Mouse (Mus musculus) megakaryocyte progenitor cell, adult 5-6 weeks (primary cell): ENCODE measurements around the gene Stxbp2. TPM values are rescaled to one million over a fixed set of nuclear protein-coding genes. Genes with fewer than 3 reads are reported as not detected.
A peak's percentile ranks its signal among the peaks of the same experiment; 100 is the strongest.
"Not testable (repeated sequence)": the region's sequence is repeated elsewhere in the genome, so short reads cannot be mapped to it uniquely, and the experiment has no call there.

Experiments used
- ATAC-seq: replicated peaks from 2 replicates; pipeline ENCODE4 v1.8.0; 2016; ENCODE audit warnings: mild to moderate bottlenecking, moderate TSS enrichment, inconsistent platforms; ENCODE audit not compliant: poor library complexity
- total RNA-seq, 2 experiments: library from RNA; stranded (forward) in 1 of 2; stranded (reverse) in 1 of 2; fragments of 157-497, 149-512 nt in 1 of 2; fragments of 200-1000 nt in 1 of 2; gene quantifications; 2 replicates each; pipeline versions ENCODE4 v1.2.3 to v1.2.4; 2015 to 2017

Gene Stxbp2
- total RNA-seq (2015) (113 and 143 TPM in 2 replicates), total RNA-seq (2017) (93.7 and 166 TPM in 2 replicates)

DNA sequence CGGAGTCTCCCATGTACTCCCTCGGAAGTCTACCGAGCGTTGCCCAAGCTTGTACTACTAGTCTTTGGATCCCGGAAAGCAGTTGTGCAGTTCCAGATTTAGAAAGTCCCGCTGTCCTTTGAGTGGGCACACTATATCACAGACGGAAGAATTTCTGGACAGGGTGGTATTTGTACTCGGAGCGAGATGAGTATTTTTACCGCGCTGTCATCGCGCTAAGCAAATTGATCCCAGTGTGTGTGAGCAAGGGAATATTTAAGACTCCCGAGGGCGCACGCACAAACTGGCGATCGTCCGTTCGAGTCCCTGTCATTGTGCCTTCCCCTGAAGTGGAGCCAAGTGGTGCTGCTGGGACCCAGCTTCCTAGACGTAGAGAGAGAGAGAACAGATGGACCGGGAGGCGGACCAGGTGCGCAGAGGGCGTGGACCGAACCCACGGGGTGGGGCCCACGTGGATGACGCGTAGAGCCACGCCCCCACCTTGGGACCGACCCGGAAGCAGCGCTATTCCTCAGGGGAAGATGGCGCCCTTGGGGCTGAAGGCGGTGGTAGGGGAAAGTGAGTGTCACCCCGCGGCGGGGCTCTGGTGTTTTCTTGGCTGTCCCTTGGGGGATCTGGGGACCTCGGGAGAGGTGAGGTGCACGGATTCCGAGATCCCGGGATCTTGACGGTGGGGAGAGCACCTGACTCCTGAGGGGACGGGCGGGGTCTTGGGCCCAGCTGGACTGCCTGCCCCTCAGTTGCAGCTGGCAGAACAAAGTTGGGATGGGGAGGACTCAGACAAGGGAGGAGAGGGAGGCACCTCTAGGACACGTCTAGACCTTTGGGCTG lies at the start of gene Stxbp2:
Gene Stxbp2, plus strand, starts transcription at position 309 of the 831 bp plus-strand sequence.
- ATAC-seq, result peak; percentile 91

GRCm38 (mm10) chr8:3581961-3582360 lies 48.8 kb upstream of the Stxbp2 start:
- not testable (repeated sequence) for ATAC-seq

DNA sequence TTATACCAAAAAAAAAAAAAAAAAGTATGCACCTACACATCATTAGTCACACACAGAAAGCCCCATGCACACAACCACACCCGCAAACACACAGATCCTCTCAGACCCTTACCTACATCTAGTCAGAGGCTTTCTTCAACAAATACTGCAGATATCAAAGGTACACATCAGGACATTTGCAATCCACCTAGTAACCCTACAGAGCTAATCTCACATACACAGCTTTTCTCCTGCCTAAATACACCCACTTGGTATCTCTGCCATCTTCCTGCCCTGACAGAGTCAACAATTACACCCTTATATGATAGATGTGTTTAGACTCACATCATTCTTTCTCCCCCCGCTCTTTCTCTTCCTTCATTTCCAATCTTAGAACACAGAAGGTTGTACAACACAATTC lies 44.3 kb upstream of the Stxbp2 start:
- ATAC-seq, result peak; percentile 20; the same call in 1 of the 2 replicates

DNA sequence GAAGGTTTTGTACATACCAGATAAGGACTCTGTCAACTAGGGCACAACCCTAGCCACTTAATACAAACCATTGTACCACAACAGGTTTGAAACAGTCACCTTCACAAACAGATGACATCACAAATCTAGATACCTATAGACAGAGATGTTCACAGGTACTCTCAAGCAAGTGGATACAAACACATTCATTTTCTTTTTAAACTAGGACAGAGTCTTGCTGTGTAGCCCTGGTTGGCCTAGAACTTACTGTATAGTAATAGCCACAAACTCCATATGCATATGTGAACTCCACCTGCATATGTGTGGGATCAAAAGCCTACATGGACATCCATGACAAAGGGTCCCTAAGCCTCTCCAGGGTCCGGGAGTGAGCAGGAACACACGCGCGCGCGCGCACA lies 43.8 kb upstream of the Stxbp2 start, which contains the start of gene Camsap3:
Gene Camsap3, plus strand, starts transcription at position 301 of the 398 bp plus-strand sequence.
- peak; percentile 3; the same call in 1 of the 2 replicates for ATAC-seq

DNA sequence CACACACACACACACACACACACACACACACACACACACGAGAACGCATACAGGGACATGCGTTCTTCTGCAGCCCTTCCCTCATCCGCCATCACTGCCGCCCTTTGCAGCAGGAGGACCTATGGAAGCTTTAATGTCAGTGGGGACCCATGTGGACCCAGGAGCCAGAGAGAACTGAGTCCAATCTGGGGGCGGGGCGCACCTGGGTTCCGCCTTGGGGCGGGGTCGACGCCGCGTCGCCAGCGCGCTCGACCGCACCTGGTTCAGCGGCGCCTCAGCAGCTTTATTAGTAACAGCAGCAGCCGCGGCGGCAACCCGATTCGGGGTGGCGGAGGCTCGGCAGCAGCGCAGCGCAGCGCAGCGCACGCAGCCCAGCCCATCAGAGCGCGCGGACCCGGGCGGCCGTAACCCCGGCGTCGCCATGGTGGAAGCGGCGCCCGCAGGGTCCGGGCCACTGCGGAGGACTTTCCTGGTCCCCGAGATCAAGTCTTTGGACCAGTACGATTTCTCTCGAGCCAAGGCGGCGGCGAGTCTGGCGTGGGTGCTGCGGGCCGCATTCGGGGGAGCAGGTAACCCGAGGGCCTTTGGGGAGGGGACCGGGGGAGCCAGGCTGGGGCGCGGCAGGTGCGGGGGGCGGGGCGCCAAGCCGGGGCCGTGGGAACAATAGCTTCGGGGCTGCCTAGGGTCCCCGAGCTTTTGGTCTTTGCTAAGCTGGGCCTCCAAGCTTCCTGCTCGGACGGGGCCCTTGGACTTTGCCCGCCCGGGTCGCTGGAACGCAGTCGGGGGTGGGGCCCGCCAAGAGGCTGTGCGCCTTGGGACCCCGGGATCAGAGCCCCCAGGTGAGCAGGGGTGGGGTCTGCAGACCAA lies 43.1 kb upstream of the Stxbp2 start:
- ATAC-seq, result peak; percentile 71

DNA sequence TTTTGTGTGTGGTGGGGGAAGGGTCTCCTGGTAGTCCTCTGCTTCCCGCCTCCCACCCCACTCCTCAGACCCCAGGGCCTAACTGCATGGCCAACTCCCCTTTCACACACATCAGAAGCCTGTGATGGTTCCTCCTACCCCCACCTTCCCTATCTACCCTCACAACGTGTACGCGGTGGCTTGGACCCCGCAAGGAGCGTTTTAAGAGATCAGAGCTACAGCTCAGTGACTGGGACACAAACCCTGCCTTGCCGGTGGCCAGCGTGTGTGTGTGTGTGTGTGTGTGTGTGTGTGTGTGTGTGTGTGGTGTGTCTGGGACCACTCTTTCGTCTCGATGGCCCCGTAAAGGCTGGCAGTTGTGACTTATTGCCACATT lies 42.5 kb upstream of the Stxbp2 start:
- 0 out of 2 replicates have a peak, but pooled peaks have one; percentile 30 for ATAC-seq

DNA sequence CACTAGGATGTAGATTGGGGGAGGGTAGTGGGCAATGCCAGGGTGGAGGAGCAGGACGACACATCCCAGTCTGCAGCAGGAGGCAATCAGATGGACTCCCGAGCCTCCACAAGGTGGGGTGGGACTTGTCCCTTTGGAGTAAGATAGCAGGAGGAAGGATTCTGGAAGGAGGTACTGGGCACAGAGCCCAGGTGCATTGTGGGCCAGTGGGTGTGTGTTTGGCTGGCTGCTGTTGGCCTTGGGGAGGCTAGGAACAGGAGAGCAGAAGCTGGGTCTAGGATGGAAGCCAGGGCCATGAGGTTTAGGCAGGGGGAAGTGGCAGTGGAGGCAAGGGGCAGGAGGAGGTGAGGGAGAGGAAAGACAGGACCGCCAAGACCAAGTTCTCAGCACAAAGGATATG lies 37.3 kb upstream of the Stxbp2 start:
- ATAC-seq, result 0 out of 2 replicates have a peak, but pooled peaks have one; percentile 24

- no peak for ATAC-seq
Observed at GRCm38 (mm10) chr8:3594466-3594865, 36.3 kb upstream of the Stxbp2 start.

GRCm38 (mm10) chr8:3598054-3598453 lies 32.7 kb upstream of the Stxbp2 start:
- 0 out of 2 replicates have a peak, but pooled peaks have one; percentile 8 for ATAC-seq

DNA sequence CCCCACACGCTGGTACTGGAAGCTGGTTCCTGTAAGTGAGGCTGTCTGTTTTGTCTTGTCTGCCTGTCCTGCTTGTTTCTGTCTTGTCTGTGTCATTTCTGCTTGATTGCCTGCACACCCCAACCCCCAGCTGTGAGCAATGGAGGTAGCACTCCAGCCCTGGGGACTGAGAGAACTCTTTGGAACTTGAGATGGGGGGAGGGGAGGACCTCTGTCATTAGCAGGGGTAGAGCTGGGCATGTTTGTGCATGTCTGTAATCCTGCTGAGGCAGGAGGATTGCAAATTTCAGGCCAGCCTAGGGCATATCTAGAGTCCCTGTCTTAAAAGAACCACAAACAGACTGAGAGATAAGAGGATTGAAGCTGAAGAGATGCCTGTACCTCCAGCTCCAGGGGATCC lies 31.5 kb upstream of the Stxbp2 start:
- ATAC-seq, result no peak

DNA sequence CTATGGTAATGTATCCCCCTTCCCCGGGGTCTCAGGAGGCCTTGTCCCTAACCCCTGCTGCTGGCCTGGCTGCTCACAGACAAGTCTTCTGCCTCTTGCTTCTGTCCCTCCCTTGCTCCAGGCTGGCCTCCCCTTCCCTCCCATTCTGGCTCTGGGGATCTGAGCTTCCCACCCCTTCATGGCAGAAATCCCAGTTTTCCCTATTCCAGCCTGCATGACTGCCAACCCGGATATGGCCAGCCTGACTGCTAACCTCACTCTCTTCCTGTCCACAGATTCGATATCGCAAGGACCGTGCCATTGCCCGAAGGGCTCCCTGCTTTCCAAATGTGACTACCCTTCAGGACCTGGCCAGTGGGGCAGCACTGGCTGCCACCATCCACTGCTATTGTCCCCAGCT lies 30.4 kb upstream of the Stxbp2 start:
- ATAC-seq, result no peak

- ATAC-seq, result no peak
Observed at GRCm38 (mm10) chr8:3603439-3603838, 27.3 kb upstream of the Stxbp2 start.

DNA sequence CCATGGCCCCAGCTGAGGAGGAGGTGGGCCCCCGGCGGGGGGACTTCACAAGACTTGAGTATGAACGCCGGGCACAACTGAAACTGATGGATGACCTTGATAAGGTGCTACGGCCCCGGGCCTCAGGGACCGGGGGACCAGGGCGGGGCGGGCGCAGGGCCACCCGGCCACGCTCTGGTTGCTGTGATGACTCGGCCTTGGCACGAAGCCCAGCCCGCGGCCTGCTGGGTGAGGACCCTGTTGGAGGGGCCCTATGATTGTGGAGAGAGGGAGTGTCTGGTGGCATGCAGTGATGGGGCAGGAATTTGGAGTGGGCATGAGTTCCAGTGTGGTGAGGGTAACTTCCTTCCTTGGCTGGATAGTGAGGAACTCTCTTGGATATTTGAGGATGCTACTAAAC lies 24.2 kb upstream of the Stxbp2 start:
- ATAC-seq, result peak; percentile 28

DNA sequence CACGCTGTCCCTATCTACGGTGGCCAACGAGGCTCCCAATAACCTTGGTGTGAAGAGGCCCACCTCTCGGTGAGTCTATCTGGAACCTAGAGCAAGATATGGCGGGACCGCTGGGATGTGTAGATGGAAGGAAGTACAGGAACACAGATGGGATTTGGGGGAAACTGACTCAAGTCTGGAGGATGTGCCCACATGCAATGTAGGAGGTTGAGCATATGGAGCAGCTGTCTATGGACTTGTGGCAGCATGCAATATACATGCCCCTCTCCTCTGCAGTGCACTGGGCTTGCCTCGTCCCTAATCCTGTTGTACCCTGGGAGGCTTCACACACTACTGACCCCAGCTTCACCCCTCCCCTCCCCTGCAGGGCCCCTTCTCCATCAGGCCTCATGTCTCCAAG lies 22.9 kb upstream of the Stxbp2 start:
- no peak for ATAC-seq

GRCm38 (mm10) chr8:3609046-3609815 lies 21.5 kb upstream of the Stxbp2 start:
- 0 out of 2 replicates have a peak, but pooled peaks have one; percentile 6 for ATAC-seq

DNA sequence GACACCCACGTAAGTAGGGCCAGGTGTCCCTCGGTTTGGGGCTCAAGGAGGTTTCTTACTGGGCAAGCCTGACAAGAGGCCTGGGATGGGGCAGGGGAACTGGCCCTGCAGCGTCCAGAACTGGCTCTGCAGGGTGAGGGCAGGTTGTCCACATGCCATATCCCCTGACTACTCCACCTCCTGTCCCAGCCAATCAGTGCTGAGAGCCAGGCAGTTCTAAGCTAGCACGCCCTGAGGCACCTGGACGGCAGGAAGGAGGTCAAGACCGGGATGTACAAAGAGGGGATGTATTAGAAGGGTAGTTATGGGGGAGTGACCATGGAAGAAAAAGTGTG lies 21.0 kb upstream of the Stxbp2 start:
- no peak for ATAC-seq

DNA sequence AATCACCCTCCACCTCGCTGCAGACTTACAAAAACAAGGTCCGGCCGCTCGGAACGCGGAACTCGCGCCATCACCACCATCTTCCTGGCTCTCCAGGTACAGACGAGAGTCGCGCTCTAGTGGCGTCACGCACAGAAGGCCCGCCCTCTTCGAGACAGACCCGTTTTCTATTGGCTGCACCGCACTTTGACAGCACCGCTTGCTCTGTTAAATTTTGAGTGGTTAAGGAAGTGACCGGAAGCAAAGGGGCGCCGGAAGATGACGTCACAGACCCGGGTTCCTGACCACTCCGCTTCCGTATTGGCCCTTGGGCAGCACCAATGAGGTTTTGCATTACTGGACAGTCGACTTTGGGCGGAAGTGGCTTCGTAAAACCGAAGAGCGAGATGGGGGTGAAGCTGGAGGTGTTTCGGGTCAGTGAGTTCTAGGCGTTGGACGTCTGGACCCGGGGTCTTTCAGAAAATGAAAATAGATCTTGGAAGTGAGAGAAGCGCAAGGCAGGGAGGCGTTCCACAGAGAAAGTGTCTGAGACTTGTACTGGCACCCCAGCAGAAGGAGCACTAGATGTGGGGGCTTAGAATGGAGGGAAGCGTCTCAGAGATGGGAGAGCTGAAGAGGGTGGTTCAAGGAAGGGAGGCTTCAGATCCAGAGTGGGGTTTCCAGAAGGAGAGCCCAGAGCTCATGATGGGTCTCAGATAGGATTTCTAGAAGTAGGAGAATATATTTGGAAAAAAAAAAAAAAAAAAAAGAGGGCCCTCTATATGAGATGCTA lies 9.4 kb upstream of the Stxbp2 start, which contains the start of the genes Xab2 and Pet100:
Gene Xab2, minus strand, starts transcription at position 118 of the 772 bp plus-strand sequence.
Gene Pet100, plus strand, starts transcription at position 350 of the 772 bp plus-strand sequence.
- ATAC-seq, result peak; percentile 95

GRCm38 (mm10) chr8:3622119-3622518 lies 8.6 kb upstream of the Stxbp2 start:
- ATAC-seq, result no peak

GRCm38 (mm10) chr8:3625445-3625844 lies 5.3 kb upstream of the Stxbp2 start, which contains the start of gene Pcp2:
TSS of gene Pcp2 (minus strand) at chr8:3625545.
- ATAC-seq, result no peak

- ATAC-seq, result no peak
Observed at GRCm38 (mm10) chr8:3626971-3627370, 3.8 kb upstream of the Stxbp2 start.
